ENCODE assay signal across 8 mouse cellular contexts in genomic region chr2:31749046-31749709, GRCm38 (mm10).
DNase-seq lines count a peak whose midpoint lies in the region; ATAC-seq lines count a peak whose summit lies in the region.

No protein-coding gene starts in this region.

- peak; percentile 95 for ATAC-seq in kidney, embryonic 15.5 days (replicated peaks; ENCODE audit: low FRiP score)
- ATAC-seq in heart, embryonic 13.5 days (ENCODE audit: extremely low read depth, insufficient number of reproducible peaks, low FRiP score, low TSS enrichment) = peak; percentile 68; the same call in 1 of the 2 replicates
- peak; percentile 86 for ATAC-seq in limb, embryonic 15.5 days (ENCODE audit: insufficient number of reproducible peaks, low FRiP score, low TSS enrichment, low read depth)

- peak overlapping the region; percentile 23 for H3K4me3 ChIP-seq in kidney, embryonic 15.5 days (replicated peaks)
- peak overlapping the region; percentile 29 for H3K4me3 ChIP-seq in heart, embryonic 13.5 days
- H3K4me3 ChIP-seq in limb, embryonic 15.5 days = peak overlapping the region; percentile 15; the same call in 1 of the 2 replicates

- H3K27me3 ChIP-seq in kidney, embryonic 15.5 days = no peaks in the 10 kb centered on the region
- no peaks in the 10 kb centered on the region for H3K27me3 ChIP-seq in heart, embryonic 13.5 days (replicated peaks)
- no peaks in the 10 kb centered on the region for H3K27me3 ChIP-seq in limb, embryonic 15.5 days

- H3K36me3 ChIP-seq in kidney, embryonic 15.5 days = no peaks in the 10 kb centered on the region
- H3K36me3 ChIP-seq in heart, embryonic 13.5 days = no peaks in the 10 kb centered on the region
- no peaks in the 10 kb centered on the region for H3K36me3 ChIP-seq in limb, embryonic 15.5 days

- no peak overlapping the region; the same call in 1 of the 2 replicates for H3K9ac ChIP-seq in kidney, embryonic 15.5 days
- H3K9ac ChIP-seq in heart, embryonic 13.5 days = peak overlapping the region; percentile 69
- no peak overlapping the region for H3K9ac ChIP-seq in limb, embryonic 15.5 days

- WGBS in kidney, embryonic 15.5 days = 10% methylated on average over 10 of the region's 10 CpGs
- WGBS in heart, embryonic 13.5 days = 16% methylated on average over 10 of the region's 10 CpGs
- 8% methylated on average over 10 of the region's 10 CpGs for WGBS in limb, embryonic 15.5 days

- peak overlapping the region; percentile 47 for H3K4me2 ChIP-seq in kidney, embryonic 15.5 days
- H3K4me2 ChIP-seq in heart, embryonic 13.5 days = peak overlapping the region; percentile 61
- H3K4me2 ChIP-seq in limb, embryonic 15.5 days = peak overlapping the region; percentile 35

- no peaks in the 10 kb centered on the region for H3K9me3 ChIP-seq in kidney, embryonic 15.5 days (replicated peaks)
- H3K9me3 ChIP-seq in heart, embryonic 13.5 days = peaks cover 9% of the 10 kb centered on the region; the same call in 1 of the 2 replicates
- no peaks in the 10 kb centered on the region for H3K9me3 ChIP-seq in limb, embryonic 15.5 days

- H3K27ac ChIP-seq in kidney, embryonic 15.5 days = peak overlapping the region; percentile 93
- H3K27ac ChIP-seq in heart, embryonic 13.5 days (replicated peaks) = peak overlapping the region; percentile 87
- peak overlapping the region; percentile 88 for H3K27ac ChIP-seq in limb, embryonic 15.5 days

- DNase-seq in kidney, adult 8-10 months = no peak
- peak; percentile 29 to 42 for DNase-seq in adrenal gland, postnatal 36 days
- DNase-seq in cerebellum, adult 9-11 months = no peak
- no peak for DNase-seq in layer of hippocampus, adult 11-12 months (ENCODE audit: low spot score)
- no peak for DNase-seq in T-cell, adult 2 months (ENCODE audit: low spot score)

- peaks cover 76% of the 10 kb centered on the region for H3K4me1 ChIP-seq in kidney, embryonic 15.5 days
- peaks cover 70% of the 10 kb centered on the region for H3K4me1 ChIP-seq in heart, embryonic 13.5 days
- H3K4me1 ChIP-seq in limb, embryonic 15.5 days = peaks cover 39% of the 10 kb centered on the region

Comparison
In these comparisons a context has a peak if more than half of its experiments do, and no peak if none do; other contexts are left out.
1. DNase-seq: peak in adrenal gland, postnatal 36 days (2 of 2); none in kidney, adult 8-10 months (0 of 2), cerebellum, adult 9-11 months (single experiment), layer of hippocampus, adult 11-12 months (single experiment) and T-cell, adult 2 months (single experiment).
2. Peak in every context shown above with its lines, with median percentiles within 50 percentile points of each other: ATAC-seq, H3K27ac ChIP-seq, H3K4me2 ChIP-seq and H3K4me3 ChIP-seq.